Mouse (Mus musculus) frontal cortex, postnatal 36 days (tissue): ENCODE measurements around the gene Phka2.

Source experiments
- DNase-seq, 2 experiments: peaks; one replicate each; pipeline ENCODE4 v3.0.0; 2022; ENCODE audit warnings: low spot score in 2 of 2

Gene Phka2

GRCm38 (mm10) chrX:160502048-160503041 lies at the start of gene Phka2:
Phka2 (plus strand) TSS chrX:160502166.
- peak; percentile 81 to 82 for DNase-seq

GRCm38 (mm10) chrX:160455686-160456085 lies 46.3 kb upstream of the Phka2 start:
- DNase-seq: no peak

DNA sequence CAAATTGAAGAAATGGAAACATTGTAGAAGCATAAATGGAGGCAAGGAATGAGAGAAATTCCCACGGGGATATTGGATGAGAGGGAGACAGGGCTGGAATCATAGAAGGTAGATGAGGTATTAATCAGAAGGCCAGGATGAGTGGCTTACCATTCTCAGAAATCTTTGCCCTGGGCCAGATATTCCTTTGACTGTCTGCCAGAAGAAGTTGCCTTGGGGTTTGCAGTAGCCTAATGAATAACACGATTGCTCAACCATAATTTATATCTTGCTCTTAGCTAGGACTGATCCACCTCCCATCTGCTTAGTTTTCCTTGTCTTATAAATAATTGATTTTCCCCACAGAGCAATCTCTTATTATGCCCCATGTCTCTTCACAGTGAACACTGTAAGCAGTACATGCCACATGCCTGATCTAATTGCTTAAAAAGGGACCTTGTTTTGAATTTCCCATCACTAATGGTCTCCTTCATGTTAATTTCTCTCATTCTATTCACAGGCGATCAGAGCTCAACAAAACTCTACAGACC lies 30.6 kb upstream of the Phka2 start:
- no peak for DNase-seq

GRCm38 (mm10) chrX:160489784-160490183 lies 12.2 kb upstream of the Phka2 start:
- DNase-seq: no peak

GRCm38 (mm10) chrX:160494333-160494732 lies 7.6 kb upstream of the Phka2 start:
- no peak for DNase-seq

- DNase-seq: no peak
These were observed 7.0 kb upstream of the Phka2 start for GRCm38 (mm10) chrX:160494921-160495320.

GRCm38 (mm10) chrX:160496473-160496872 lies 5.5 kb upstream of the Phka2 start:
- no peak for DNase-seq

DNA sequence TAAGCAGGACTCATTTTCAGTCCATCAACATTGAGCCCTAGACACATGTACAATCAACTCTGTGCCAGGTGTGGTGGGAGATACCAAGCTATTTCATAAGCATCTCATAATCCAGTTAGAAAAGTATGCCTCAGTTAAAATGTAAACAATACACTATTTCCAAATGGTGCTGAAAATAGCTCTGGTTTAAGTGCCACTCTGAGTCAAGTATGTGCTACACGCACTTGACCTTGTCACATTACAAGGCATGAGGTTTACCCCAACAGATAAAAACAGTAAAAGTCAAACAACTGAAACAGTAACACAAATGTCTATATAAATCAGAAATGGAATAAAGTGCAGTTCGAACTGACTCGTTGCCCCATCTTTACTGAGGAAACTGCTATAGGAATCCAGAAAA lies 871 bp upstream of the Phka2 start:
- DNase-seq: no peak

GRCm38 (mm10) chrX:160501687-160502047 lies 299 bp upstream of the Phka2 start:
- DNase-seq: no peak

- no peak for DNase-seq
These were observed 7.1 kb downstream of the Phka2 start for GRCm38 (mm10) chrX:160509046-160509445.

- DNase-seq: no peak
These were observed 8.2 kb downstream of the Phka2 start for GRCm38 (mm10) chrX:160510197-160510596.

DNA sequence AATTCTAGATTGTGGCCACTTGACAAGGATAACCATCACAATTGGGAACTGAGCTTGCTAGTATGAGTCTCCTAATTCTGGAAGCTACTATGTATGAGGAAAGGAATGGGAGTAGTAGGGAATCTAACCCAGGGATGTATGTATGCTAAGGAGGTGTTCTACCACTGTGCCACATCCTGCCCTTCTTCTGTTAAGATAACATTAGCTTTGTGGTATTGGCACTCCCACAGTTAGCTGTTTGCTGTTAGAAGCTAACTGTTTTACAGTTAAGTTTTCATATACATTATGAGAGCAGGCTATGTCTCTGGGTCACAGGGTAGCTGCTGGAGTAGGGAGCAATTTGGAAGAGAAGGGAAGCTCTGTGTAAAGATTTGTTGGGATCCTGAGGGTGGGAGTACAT lies 14.1 kb downstream of the Phka2 start:
- DNase-seq: no peak

- peak; percentile 4 to 23 for DNase-seq
These were observed 40.8 kb downstream of the Phka2 start for GRCm38 (mm10) chrX:160542772-160543171.

- DNase-seq: no peak
These were observed 46.9 kb downstream of the Phka2 start for GRCm38 (mm10) chrX:160548875-160549274.

- DNase-seq: peak; percentile 8 to 12
These were observed 50.1 kb downstream of the Phka2 start for GRCm38 (mm10) chrX:160552066-160552465.

GRCm38 (mm10) chrX:160583589-160583988 lies 81.6 kb downstream of the Phka2 start:
- DNase-seq: no peak

GRCm38 (mm10) chrX:160584148-160584838 lies 82.3 kb downstream of the Phka2 start:
- no peak for DNase-seq

DNA sequence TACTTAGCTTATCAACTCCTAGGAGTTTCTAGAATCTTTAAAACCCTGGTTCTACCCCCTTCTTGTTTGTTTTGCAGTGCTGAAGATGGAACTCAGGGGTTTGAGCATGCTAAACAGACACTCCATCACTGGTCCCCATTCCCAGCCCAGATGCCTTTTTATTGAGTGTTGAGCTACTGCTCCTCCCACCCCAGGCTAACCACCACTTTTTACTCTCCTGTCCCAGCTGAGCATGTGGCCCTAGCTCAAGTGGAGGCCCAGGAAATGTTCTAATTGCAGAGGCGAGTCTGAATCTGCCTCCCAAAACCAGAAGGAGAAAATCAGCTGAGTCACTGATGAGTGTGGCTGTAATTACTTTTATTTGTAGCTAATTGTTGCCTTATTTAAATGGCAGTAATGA lies 83.1 kb downstream of the Phka2 start:
- no peak for DNase-seq

DNA sequence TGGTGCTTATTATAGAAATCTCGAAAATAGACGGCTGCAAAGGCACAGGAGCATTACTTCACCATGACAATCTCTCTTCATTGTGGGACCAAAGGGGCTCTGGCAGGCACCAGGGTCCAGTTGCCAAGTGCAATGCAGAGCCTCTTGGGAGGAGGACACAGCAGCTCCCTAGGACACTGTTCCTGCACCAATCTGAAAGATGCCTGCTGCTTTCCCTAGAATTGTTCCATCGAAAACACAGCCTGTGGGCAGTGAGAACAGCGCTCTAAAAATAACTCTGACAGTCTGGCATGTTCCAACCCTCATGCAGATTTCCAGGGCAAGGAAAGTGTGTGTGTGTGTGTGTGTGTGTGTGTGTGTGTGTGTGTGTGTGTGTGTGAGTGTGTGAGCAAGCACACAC lies 86.6 kb downstream of the Phka2 start:
- peak in 1 of 2 experiments; percentile 47 for DNase-seq

- DNase-seq: no peak
These were observed 88.2 kb downstream of the Phka2 start for GRCm38 (mm10) chrX:160590147-160590546.

- no peak for DNase-seq
These were observed 91.0 kb downstream of the Phka2 start for GRCm38 (mm10) chrX:160592933-160593332.

GRCm38 (mm10) chrX:160598055-160598454 lies 96.1 kb downstream of the Phka2 start:
- DNase-seq: no peak
